Mouse (Mus musculus): ENCODE results near the gene Dlg2. TPM values are rescaled to one million over a fixed set of nuclear protein-coding genes. Genes with fewer than 3 reads are reported as not detected.
"Not testable (repeated sequence)": the region's sequence is repeated elsewhere in the genome, so short reads cannot be mapped to it uniquely, and the experiment has no call there.

Dlg2 gene
- polyA plus RNA-seq, 1 experiment from 2014 or later = 10.0 TPM

DNA sequence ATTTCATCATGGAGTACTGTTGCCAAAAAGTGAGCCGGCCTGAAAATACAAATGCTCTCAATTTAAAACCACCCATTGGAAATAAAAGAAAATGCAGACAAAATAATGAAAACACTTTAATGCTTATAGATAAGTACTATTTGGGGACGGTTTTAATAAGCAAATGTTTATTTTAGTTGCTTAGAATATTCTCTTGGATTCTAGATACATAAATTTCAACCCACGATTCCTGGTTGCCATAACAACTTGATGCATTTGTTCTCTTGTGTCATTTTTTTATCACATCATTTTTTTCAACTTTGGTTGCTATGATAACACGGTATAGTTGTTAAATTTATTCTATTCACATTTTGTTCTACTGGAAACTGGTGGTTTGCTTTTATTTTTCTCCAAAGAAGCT is 364.8 kb downstream of the Dlg2 start:
- Histone ChIP-seq H3K4me1 (ENCODE audit: control insufficient read depth in 2 of 2, insufficient read depth in 2 of 2, low read length in 2 of 2) (no peaks in the 10 kb centered on the region), H3K4me3 (ENCODE audit: control insufficient read depth in 1 of 2, insufficient read depth in 1 of 2, low read depth in 1 of 2, low read length in 2 of 2) (no peak overlapping the region), H3K9me3 (ENCODE audit: control insufficient read depth, low read length) (no peaks in the 10 kb centered on the region), H3K27ac (replicated peaks in 1 of 2; ENCODE audit: control insufficient read depth in 1 of 2, insufficient read depth in 1 of 2, low read depth in 2 of 2, low read length in 2 of 2) (no peak overlapping the region), H3K36me3 (ENCODE audit: control insufficient read depth, insufficient read depth, low read length) (no peaks in the 10 kb centered on the region), H3K9ac (ENCODE audit: low read length) (no peak overlapping the region), H3K27me3 (ENCODE audit: control insufficient read depth, insufficient read depth, low read length) (no peaks in the 10 kb centered on the region), H3K4me2 (ENCODE audit: low read length) (no peak overlapping the region)
- WGBS = 58% methylated on average over 4 of the region's 4 CpGs
- no peak for ATAC-seq (ENCODE audit: insufficient number of reproducible peaks, insufficient read depth, low FRiP score, low read depth)

DNA sequence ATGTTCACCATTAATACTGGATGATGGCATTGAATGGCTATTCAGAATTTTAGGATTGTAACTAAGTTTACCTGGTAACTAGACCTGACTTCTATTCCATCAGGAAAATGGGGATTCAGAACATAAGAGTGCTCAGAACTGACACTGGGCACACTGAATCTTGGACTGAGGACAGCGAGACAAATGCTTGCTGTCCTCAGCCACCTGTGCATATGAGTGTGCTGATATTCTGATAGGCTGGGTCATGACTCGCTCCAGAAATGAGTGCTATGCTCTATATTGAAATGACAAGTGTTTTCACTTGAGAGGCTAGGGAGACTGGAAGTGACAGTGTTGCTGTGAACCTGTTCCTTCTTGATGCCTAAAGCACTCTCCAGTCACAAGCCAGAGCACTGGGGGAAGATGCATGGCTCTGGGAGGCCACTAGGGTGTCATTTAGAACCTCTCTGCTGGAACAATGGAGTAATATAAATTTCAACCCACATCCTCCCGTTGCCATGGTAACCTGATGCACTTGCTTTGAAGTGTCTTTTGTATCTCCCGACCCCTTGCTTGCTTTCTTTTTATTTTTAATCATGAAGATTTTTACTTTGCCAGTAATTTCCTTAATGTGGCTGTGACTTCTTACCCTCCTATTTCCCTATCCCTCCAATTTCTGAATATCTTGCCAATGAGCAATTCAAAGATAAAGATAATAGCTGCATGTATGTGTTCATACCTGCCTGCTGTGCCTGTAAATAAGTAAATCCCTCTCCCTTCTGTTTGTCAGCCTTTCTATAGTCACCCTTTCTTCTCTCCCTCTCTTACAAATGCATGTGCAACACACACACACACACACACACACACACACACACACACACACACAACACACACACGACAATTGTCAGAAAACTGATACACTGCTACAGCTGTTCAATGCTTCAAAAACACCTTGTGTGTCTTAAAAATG is 367.1 kb downstream of the Dlg2 start:
- Histone ChIP-seq H3K4me2 (ENCODE audit: low read length) (no peak overlapping the region), H3K27me3 (ENCODE audit: control insufficient read depth, insufficient read depth, low read length) (no peaks in the 10 kb centered on the region), H3K36me3 (ENCODE audit: control insufficient read depth, insufficient read depth, low read length) (no peaks in the 10 kb centered on the region), H3K27ac (replicated peaks in 1 of 2; ENCODE audit: control insufficient read depth in 1 of 2, insufficient read depth in 1 of 2, low read depth in 2 of 2, low read length in 2 of 2) (no peak overlapping the region), H3K4me1 (ENCODE audit: control insufficient read depth in 2 of 2, insufficient read depth in 2 of 2, low read length in 2 of 2) (no peaks in the 10 kb centered on the region), H3K9ac (ENCODE audit: low read length) (no peak overlapping the region), H3K9me3 (ENCODE audit: control insufficient read depth, low read length) (no peaks in the 10 kb centered on the region), H3K4me3 (ENCODE audit: control insufficient read depth in 1 of 2, insufficient read depth in 1 of 2, low read depth in 1 of 2, low read length in 2 of 2) (no peak overlapping the region)
- no peak for ATAC-seq (ENCODE audit: insufficient number of reproducible peaks, insufficient read depth, low FRiP score, low read depth)
- 64% methylated on average over 5 of the region's 5 CpGs for WGBS

DNA sequence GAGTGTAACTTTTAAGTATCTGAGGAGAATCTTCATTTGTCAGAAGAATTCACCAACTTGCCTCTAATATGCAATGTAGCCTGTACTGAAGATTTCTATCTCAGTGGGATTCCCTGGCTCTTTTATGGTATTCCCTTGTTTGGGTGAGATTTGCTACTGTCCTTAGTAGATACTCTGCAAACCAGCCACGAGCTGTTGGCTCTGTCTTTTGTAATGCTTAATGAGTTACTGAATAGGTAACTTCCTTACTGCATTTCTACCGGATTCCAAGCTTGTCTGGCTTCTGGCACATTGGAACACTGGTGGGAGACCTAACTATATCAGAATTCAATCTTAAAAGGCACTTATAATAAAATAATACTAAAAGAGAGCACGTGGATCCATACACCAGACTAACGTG is 400.3 kb downstream of the Dlg2 start:
- H3K9ac ChIP-seq (ENCODE audit: low read length); ATAC-seq (ENCODE audit: insufficient number of reproducible peaks, insufficient read depth, low FRiP score, low read depth); H3K4me3 ChIP-seq (ENCODE audit: control insufficient read depth in 1 of 2, insufficient read depth in 1 of 2, low read depth in 1 of 2, low read length in 2 of 2); H3K9me3 ChIP-seq (ENCODE audit: control insufficient read depth, low read length); H3K27me3 ChIP-seq (ENCODE audit: control insufficient read depth, insufficient read depth, low read length); H3K27ac ChIP-seq (replicated peaks in 1 of 2; ENCODE audit: control insufficient read depth in 1 of 2, insufficient read depth in 1 of 2, low read depth in 2 of 2, low read length in 2 of 2); H3K4me2 ChIP-seq (ENCODE audit: low read length); H3K36me3 ChIP-seq (ENCODE audit: control insufficient read depth, insufficient read depth, low read length); H3K4me1 ChIP-seq (ENCODE audit: control insufficient read depth in 2 of 2, insufficient read depth in 2 of 2, low read length in 2 of 2): not testable (repeated sequence)
- 58% methylated on average over 4 of the region's 4 CpGs for WGBS

DNA sequence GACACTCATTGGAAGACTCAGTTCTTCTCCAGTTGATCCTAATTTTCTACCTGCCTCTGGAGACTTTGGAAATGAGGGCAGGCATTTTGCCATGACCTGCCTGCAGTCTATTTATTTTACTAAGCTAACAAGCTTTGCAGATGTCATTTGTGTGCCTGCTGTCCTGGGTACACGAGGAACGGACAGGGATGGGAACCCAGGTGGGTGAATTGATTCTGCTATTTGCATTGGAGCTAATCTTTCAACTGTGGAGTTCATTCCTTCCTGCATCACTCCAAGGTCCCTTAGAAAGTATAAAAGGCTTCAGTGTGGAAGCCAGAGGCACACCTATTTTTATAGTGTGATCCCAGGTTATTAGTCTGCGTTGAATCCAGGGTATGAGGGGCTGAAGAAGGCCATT is 406.3 kb downstream of the Dlg2 start:
- H3K4me2 ChIP-seq (ENCODE audit: low read length) = no peak overlapping the region
- H3K36me3 ChIP-seq (ENCODE audit: control insufficient read depth, insufficient read depth, low read length) = no peaks in the 10 kb centered on the region
- no peak overlapping the region for H3K27ac ChIP-seq (replicated peaks in 1 of 2; ENCODE audit: control insufficient read depth in 1 of 2, insufficient read depth in 1 of 2, low read depth in 2 of 2, low read length in 2 of 2)
- WGBS = 72% methylated on average over 3 of the region's 3 CpGs
- H3K9me3 ChIP-seq (ENCODE audit: control insufficient read depth, low read length) = no peaks in the 10 kb centered on the region
- peaks cover 3% of the 10 kb centered on the region; the same call in 1 of the 2 replicates for H3K27me3 ChIP-seq (ENCODE audit: control insufficient read depth, insufficient read depth, low read length)
- peaks cover 0 to 2% of the 10 kb centered on the region in 2 experiments; a peak in 1 of 4 replicates for H3K4me1 ChIP-seq (ENCODE audit: control insufficient read depth in 2 of 2, insufficient read depth in 2 of 2, low read length in 2 of 2)
- ATAC-seq (ENCODE audit: insufficient number of reproducible peaks, insufficient read depth, low FRiP score, low read depth) = no peak
- H3K4me3 ChIP-seq (ENCODE audit: control insufficient read depth in 1 of 2, insufficient read depth in 1 of 2, low read depth in 1 of 2, low read length in 2 of 2) = no peak overlapping the region
- H3K9ac ChIP-seq (ENCODE audit: low read length) = no peak overlapping the region

DNA sequence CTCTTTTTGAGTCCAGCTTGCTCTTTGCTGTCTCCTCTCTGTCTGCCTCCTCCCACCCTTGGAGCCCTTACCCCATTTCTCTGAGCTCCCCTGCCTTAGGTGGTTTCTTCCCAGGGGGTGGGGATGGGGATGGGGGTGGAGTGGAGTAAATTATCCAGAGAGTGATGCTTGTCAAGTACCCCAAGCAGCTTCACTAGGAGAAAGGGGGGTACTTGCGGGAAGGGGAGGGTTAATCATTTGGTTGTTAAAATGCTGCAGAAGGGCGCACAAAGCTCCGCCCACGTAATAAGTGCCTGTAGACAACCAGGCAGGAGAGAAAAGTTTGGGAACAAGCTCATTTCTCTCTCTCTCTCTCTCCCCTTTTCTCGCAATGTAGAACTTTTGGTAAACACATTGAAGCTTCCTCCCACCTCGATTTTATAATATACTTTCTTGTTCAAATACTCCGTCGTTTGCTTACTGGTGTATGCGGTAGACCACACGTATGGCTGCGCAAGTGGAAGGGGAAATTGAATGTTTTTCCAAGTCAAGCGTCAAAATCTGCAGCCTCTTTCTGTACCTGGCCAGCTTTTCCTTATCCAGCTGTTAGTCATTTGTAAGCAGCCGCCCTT is 410.0 kb downstream of the Dlg2 start:
- Histone ChIP-seq H3K9me3 (ENCODE audit: control insufficient read depth, low read length) (no peaks in the 10 kb centered on the region), H3K27ac (replicated peaks in 1 of 2; ENCODE audit: control insufficient read depth in 1 of 2, insufficient read depth in 1 of 2, low read depth in 2 of 2, low read length in 2 of 2) (no peak overlapping the region), H3K4me2 (ENCODE audit: low read length) (peak overlapping the region; percentile 73), H3K27me3 (ENCODE audit: control insufficient read depth, insufficient read depth, low read length) (peaks cover 5% of the 10 kb centered on the region; the same call in 1 of the 2 replicates), H3K9ac (ENCODE audit: low read length) (peak overlapping the region; percentile 12; the same call in 1 of the 2 replicates), H3K4me3 (ENCODE audit: control insufficient read depth in 1 of 2, insufficient read depth in 1 of 2, low read depth in 1 of 2, low read length in 2 of 2) (peak overlapping the region; percentile 31 to 36), H3K4me1 (ENCODE audit: control insufficient read depth in 2 of 2, insufficient read depth in 2 of 2, low read length in 2 of 2) (peaks cover 0 to 2% of the 10 kb centered on the region in 2 experiments; a peak in 1 of 4 replicates), H3K36me3 (ENCODE audit: control insufficient read depth, insufficient read depth, low read length) (no peaks in the 10 kb centered on the region)
- ATAC-seq (ENCODE audit: insufficient number of reproducible peaks, insufficient read depth, low FRiP score, low read depth) = no peak
- WGBS = 2% methylated on average over 13 of the region's 13 CpGs

DNA sequence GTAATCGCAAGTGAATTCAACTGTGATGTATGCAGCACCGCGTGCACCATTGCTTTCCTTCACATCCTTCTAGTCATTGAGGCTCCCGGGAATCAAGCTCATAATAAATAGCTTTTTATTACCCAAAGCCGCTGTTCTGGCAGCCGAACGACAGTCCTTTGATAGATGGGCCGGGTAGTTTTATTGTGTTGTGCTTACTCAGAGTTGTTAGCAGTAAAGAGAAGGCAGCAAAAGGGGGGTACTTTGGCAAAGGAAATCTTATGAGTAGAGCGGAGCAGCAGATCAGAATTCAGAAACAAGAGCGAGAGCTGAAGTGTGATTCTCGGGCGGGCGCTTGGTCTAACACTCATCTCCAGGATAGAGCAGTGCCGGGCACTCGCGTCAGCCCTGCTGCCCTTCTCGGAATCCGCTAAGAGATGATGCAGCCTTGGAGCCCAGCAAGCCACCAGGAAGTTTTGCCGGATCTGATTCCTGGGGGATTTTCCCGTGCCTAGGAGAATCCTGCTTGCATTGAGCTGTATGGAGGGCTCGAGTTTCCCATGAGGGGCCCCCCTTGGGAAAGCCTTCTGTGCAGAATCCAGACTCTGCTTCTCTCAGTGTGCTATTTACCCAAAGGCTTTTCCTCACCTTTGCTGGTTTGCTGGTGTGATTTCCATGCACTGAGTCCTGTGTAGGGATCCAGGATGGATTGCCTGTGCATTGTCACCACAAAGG is 410.7 kb downstream of the Dlg2 start:
- peaks cover 5% of the 10 kb centered on the region; the same call in 1 of the 2 replicates for H3K27me3 ChIP-seq (ENCODE audit: control insufficient read depth, insufficient read depth, low read length)
- peaks cover 0 to 2% of the 10 kb centered on the region in 2 experiments; a peak in 1 of 4 replicates for H3K4me1 ChIP-seq (ENCODE audit: control insufficient read depth in 2 of 2, insufficient read depth in 2 of 2, low read length in 2 of 2)
- ATAC-seq (ENCODE audit: insufficient number of reproducible peaks, insufficient read depth, low FRiP score, low read depth) = no peak
- no peaks in the 10 kb centered on the region for H3K9me3 ChIP-seq (ENCODE audit: control insufficient read depth, low read length)
- no peaks in the 10 kb centered on the region for H3K36me3 ChIP-seq (ENCODE audit: control insufficient read depth, insufficient read depth, low read length)
- no peak overlapping the region for H3K27ac ChIP-seq (replicated peaks in 1 of 2; ENCODE audit: control insufficient read depth in 1 of 2, insufficient read depth in 1 of 2, low read depth in 2 of 2, low read length in 2 of 2)
- peak overlapping the region; percentile 12; the same call in 1 of the 2 replicates for H3K9ac ChIP-seq (ENCODE audit: low read length)
- WGBS = 2% methylated on average over 21 of the region's 21 CpGs
- peak overlapping the region; percentile 31 to 36 for H3K4me3 ChIP-seq (ENCODE audit: control insufficient read depth in 1 of 2, insufficient read depth in 1 of 2, low read depth in 1 of 2, low read length in 2 of 2)
- peak overlapping the region; percentile 73 for H3K4me2 ChIP-seq (ENCODE audit: low read length)

DNA sequence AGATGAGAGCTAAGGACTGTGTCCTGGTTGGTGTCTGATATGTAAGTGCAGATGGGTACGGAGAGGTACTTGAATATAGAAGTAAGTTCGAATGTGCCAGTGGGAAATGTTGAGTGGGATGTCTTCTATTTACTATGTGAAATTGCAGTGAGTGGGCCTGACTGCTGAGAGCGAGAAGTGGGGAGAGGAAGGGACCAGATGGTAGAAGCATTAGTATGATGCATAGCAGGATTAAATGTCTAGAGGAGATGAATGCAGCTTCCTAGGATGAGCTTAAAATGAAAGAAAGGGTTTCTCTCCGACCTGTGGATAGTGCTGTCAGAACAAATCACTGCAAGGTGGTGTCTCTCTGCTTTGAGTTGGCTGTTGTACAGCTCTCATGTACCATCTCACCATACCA is 451.0 kb downstream of the Dlg2 start:
- Histone ChIP-seq H3K27me3 (ENCODE audit: control insufficient read depth, insufficient read depth, low read length) (no peaks in the 10 kb centered on the region), H3K9me3 (ENCODE audit: control insufficient read depth, low read length) (no peaks in the 10 kb centered on the region), H3K4me1 (ENCODE audit: control insufficient read depth in 2 of 2, insufficient read depth in 2 of 2, low read length in 2 of 2) (no peaks in the 10 kb centered on the region), H3K9ac (ENCODE audit: low read length) (no peak overlapping the region), H3K4me3 (ENCODE audit: control insufficient read depth in 1 of 2, insufficient read depth in 1 of 2, low read depth in 1 of 2, low read length in 2 of 2) (no peak overlapping the region), H3K27ac (replicated peaks in 1 of 2; ENCODE audit: control insufficient read depth in 1 of 2, insufficient read depth in 1 of 2, low read depth in 2 of 2, low read length in 2 of 2) (no peak overlapping the region), H3K36me3 (ENCODE audit: control insufficient read depth, insufficient read depth, low read length) (no peaks in the 10 kb centered on the region), H3K4me2 (ENCODE audit: low read length) (no peak overlapping the region)
- ATAC-seq (ENCODE audit: insufficient number of reproducible peaks, insufficient read depth, low FRiP score, low read depth) = no peak
- WGBS = 79% methylated on average over 4 of the region's 4 CpGs
